Mouse (Mus musculus) limb, embryonic 13.5 days (tissue): ENCODE measurements around the gene Rpl10a. TPM values are rescaled to one million over a fixed set of nuclear protein-coding genes. Genes with fewer than 3 reads are reported as not detected.
"Not testable (repeated sequence)": the region's sequence is repeated elsewhere in the genome, so short reads cannot be mapped to it uniquely, and the experiment has no call there.

Experiments
- ATAC-seq: fragments of 200-750 bp; cut with Nextera tagmentation; 2 replicates; pipeline ENCODE4 v1.8.0; 2017; ENCODE audit warnings: low read depth, moderate number of reproducible peaks, moderate TSS enrichment; ENCODE audit not compliant: low FRiP score
- H3K27ac ChIP-seq: fragments of 300-500 bp; sonication (generic); 2 replicates; pipeline ENCODE4 v1.5.1; 2015; ENCODE audit warnings: inconsistent platforms, mild to moderate bottlenecking, moderate library complexity
- H3K27me3 ChIP-seq: fragments of 300-500 bp; sonication (generic); 2 replicates; pipeline ENCODE4 v1.6.1; 2015; ENCODE audit warnings: mild to moderate bottlenecking, inconsistent platforms
- H3K36me3 ChIP-seq: fragments of 300-500 bp; sonication (generic); 2 replicates; pipeline ENCODE4 v1.6.1; 2015; ENCODE audit warnings: inconsistent platforms, mild to moderate bottlenecking, moderate library complexity
- H3K4me1 ChIP-seq: fragments of 300-500 bp; sonication (generic); 2 replicates; pipeline ENCODE4 v1.6.1; 2015; ENCODE audit warnings: inconsistent platforms
- H3K4me2 ChIP-seq: fragments of 300-500 bp; sonication (generic); replicated peaks from 2 replicates; pipeline ENCODE4 v1.6.1; 2015; ENCODE audit warnings: inconsistent platforms, mild to moderate bottlenecking, moderate library complexity
- H3K4me3 ChIP-seq: fragments of 300-500 bp; sonication (generic); 2 replicates; pipeline ENCODE4 v1.5.1; 2015; ENCODE audit warnings: moderate library complexity, mild to moderate bottlenecking, inconsistent platforms
- H3K9ac ChIP-seq: fragments of 300-500 bp; sonication (generic); 2 replicates; pipeline ENCODE4 v1.6.1; 2015; ENCODE audit warnings: mild to moderate bottlenecking, inconsistent platforms
- H3K9me3 ChIP-seq: fragments of 300-500 bp; sonication (generic); 2 replicates; pipeline ENCODE4 v1.6.1; 2016; ENCODE audit warnings: inconsistent platforms
- WGBS: fragments of 180-500 bp; shearing (Covaris S2); methylation state at CpG from one replicate; pipeline ENCODE4 v1.1.7; 2015; 5-methylcytosine and 5-hydroxymethylcytosine counted together
- polyA plus RNA-seq: library from polyadenylated mRNA; unstranded; fragments of >200 nt; fragmentation: Nextera tagmentation; extraction: Ambion mirVana; gene quantifications from 2 replicates; pipeline ENCODE4 v1.2.1, GENCODE M21; 2015

Gene Rpl10a
- polyA plus RNA-seq, 1 experiment from 2014 or later, result 580 TPM

DNA sequence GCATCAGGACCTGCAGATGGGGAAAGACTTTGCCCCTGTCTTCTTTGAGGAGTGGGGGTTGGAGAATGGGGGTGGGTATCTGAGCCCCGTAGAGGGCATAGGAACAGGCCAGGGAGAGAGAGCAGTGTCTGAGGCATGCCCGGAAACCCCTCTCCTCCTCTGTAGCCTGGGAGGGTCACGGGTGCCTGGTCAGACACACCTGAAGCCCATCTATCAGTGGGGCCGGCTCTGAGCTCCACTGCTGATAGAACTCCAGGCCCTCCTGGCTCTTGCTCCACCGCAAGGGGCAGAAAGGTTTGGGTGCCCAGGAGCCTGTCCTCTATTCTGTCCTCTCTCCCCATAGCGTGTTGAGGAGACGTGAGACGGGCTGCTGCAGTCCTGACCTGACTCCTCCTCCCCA, 2.5 kb upstream of the Rpl10a start:
- peaks cover 8% of the 10 kb centered on the region; the same call in 1 of the 2 replicates for H3K9me3 ChIP-seq
- H3K9ac ChIP-seq, result no peak overlapping the region; the same call in 1 of the 2 replicates
- WGBS, result 92% methylated on average over 8 of the region's 8 CpGs
- ATAC-seq, result no peak
- H3K36me3 ChIP-seq, result peaks cover 62% of the 10 kb centered on the region
- no peaks in the 10 kb centered on the region for H3K27me3 ChIP-seq
- H3K4me1 ChIP-seq, result peaks cover 16% of the 10 kb centered on the region
- H3K4me3 ChIP-seq, result no peak overlapping the region
- no peak overlapping the region for H3K4me2 ChIP-seq
- no peak overlapping the region for H3K27ac ChIP-seq

DNA sequence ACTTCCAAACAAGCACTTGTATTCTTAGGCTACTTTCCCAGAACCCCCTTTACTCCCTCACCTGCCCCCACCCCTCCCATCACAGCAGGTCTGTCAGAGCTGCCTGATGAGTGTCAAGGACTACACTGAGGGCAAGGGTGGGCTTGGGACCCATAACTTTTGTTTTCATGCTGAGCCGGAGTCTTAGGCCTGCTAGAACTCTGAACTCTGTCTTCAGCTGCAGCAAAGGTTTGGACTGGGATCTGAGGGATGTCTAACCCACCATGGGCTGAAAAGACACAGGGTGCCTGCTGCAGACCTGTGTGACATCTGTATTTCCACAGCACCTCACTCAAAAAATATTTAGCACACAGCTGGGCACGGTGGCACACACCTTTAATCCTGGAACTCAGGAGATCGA, 1.3 kb upstream of the Rpl10a start:
- peaks cover 26% of the 10 kb centered on the region for H3K4me1 ChIP-seq
- H3K27ac ChIP-seq, result no peak overlapping the region; the same call in 1 of the 2 replicates
- peaks cover 8% of the 10 kb centered on the region; the same call in 1 of the 2 replicates for H3K9me3 ChIP-seq
- H3K9ac ChIP-seq, result 0 out of 2 replicates have a peak overlapping the region, but pooled peaks have one; percentile 70
- no peak overlapping the region for H3K4me3 ChIP-seq
- H3K36me3 ChIP-seq, result peaks cover 62% of the 10 kb centered on the region
- no peak overlapping the region for H3K4me2 ChIP-seq
- no peaks in the 10 kb centered on the region for H3K27me3 ChIP-seq
- no peak for ATAC-seq
- WGBS, result 61% methylated on average over 3 of the region's 3 CpGs

DNA sequence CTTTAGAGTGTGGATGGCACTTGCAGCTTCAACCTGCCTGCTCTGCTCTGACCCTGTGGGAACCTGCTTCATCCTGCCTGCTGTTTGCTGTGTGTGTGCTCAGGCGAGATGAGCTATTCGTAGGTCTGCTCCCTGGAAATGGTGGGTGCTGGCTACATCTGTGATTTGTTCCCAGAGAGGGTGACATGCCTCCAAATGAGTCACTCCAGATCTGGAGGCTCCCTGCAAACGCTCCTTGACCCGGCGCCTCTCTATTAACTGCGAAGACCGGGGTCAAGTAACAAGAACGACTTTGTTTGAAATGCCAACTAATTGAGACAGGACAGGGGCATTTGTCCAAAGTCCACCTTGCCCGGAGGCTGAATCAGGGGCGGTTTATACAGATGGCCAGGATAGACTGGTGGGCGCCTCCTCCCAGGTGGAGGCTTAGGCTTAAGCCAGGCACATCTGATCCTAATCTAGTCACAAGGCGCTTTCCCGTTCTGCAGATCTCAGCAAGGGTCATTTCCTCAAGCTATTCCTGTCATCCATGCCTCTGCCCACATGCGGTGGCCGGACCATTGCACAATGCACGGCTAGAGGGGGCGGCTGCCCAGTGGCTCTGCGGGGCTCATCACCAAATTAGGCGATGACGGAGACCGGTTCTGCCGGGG, 472 bp upstream of the Rpl10a start:
- Histone ChIP-seq H3K4me3 (peak overlapping the region; percentile 97), H3K27ac (peak overlapping the region; percentile 95), H3K9me3 (peaks cover 8% of the 10 kb centered on the region; the same call in 1 of the 2 replicates), H3K4me2 (peak overlapping the region; percentile 94), H3K4me1 (peaks cover 35% of the 10 kb centered on the region), H3K36me3 (peaks cover 62% of the 10 kb centered on the region), H3K27me3 (no peaks in the 10 kb centered on the region), H3K9ac (peak overlapping the region; percentile 70)
- ATAC-seq, result no peak; the same call in 1 of the 2 replicates
- 2% methylated on average over 22 of the region's 22 CpGs for WGBS

DNA sequence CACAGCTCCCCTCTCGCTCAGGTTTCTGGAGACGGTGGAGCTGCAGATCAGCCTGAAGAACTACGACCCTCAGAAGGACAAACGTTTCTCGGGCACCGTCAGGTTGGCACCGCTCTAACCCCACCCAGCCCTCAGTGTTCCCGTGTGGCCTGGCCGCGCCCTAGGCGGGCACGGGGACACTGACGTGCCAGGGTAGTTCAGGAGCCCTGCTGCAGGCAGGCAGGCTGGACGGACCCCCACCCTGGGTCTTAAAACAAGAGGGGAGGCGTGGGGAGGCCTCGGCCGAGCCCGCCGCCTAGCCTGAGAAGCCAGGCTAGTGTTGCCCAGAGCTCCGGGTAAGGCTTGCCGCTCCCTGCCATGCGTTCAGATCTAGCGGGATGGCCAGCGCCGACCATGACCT, 675 bp downstream of the Rpl10a start:
- Histone ChIP-seq H3K4me1 (peaks cover 46% of the 10 kb centered on the region), H3K36me3 (peaks cover 69% of the 10 kb centered on the region), H3K27ac (peak overlapping the region; percentile 95), H3K4me3 (peak overlapping the region; percentile 97), H3K27me3 (no peaks in the 10 kb centered on the region), H3K4me2 (peak overlapping the region; percentile 94), H3K9ac (peak overlapping the region; percentile 100), H3K9me3 (peaks cover 8% of the 10 kb centered on the region; the same call in 1 of the 2 replicates)
- 0 out of 2 replicates have a peak, but pooled peaks have one; percentile 0 for ATAC-seq
- WGBS, result under 1% methylated on average over 25 of the region's 25 CpGs

DNA sequence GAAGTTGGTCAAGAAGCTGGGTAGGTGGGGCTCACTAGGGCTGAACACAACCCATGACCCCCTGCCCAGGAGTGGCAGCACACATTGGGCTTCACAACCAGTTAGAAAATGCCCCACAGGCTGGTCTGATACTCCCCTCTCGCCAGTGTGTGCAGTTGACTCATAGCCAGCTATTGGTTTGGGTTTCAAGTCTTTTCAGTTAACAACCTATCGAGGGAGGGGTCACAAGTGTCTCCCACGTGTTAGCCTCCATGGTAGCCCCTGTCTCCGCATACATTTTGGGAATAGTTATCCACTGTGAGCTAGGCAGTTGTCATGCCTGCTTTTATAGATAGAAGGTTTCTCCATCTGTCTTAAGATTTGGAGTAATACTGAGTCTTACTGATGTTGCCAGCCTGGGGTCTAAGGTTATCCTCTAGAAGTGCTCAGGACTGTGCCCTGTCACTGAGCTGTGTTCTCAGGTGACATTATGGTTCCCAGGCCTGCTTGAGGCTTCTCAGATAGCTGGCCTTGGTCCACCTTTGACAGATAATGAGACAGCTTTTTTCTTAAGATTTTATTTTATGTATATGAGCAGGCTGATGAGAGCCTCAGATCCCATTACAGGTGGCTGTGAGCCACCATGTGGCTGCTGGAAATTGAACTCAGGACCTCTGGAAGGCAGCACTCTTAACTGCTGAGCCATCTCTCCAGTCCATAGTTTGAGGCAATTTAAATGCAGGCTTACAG, 1.4 kb downstream of the Rpl10a start:
- Histone ChIP-seq H3K9me3 (0 out of 2 replicates have a peak, but pooled peaks cover under 1% of the 10 kb centered on the region), H3K27ac (peak overlapping the region; percentile 95), H3K4me2 (peak overlapping the region; percentile 94), H3K9ac (peak overlapping the region; percentile 100), H3K27me3 (no peaks in the 10 kb centered on the region), H3K4me3 (peak overlapping the region; percentile 97), H3K4me1 (peaks cover 47% of the 10 kb centered on the region), H3K36me3 (peaks cover 69% of the 10 kb centered on the region)
- 4% methylated on average over 4 of the region's 4 CpGs for WGBS
- ATAC-seq, result no peak

DNA sequence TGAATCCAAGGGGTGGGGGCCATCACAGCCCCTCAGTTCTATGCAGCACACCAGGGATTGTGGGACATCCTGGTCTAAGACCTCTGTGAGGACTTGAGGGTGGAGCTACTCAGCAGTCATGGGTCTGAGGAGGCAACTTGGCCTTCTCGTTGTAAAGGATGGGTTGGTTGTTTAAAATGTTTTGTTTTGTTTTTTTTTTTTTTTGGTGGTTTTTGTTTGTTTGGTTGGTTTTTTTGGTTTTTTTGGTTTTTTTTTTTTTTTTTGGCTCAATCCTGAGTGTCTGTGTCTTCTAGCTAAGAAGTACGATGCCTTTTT, 1.9 kb downstream of the Rpl10a start:
- Histone ChIP-seq H3K9me3 (no peaks in the 10 kb centered on the region), H3K9ac (peak overlapping the region; percentile 100), H3K4me1 (peaks cover 47% of the 10 kb centered on the region), H3K27ac (peak overlapping the region; percentile 95; the same call in 1 of the 2 replicates), H3K27me3 (no peaks in the 10 kb centered on the region), H3K4me2 (peak overlapping the region; percentile 94), H3K36me3 (peaks cover 68% of the 10 kb centered on the region), H3K4me3 (peak overlapping the region; percentile 97)
- WGBS, result 48% methylated on average over 2 of the region's 2 CpGs
- ATAC-seq, result no peak

DNA sequence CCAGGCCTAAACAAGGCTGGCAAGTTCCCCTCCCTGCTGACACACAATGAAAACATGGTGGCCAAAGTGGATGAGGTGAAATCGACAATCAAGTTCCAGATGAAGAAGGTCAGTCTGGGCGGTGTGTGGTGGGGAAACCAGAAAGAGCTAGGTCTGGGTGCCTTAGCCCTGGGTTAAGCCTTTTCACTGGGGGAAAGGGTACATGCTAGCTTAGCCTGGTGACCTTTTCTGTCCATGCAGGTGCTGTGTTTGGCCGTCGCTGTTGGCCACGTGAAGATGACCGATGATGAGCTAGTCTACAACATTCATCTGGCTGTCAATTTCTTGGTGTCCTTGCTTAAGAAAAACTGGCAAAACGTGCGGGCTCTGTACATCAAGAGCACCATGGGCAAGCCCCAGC, 2.3 kb downstream of the Rpl10a start:
- H3K4me3 ChIP-seq, H3K9ac ChIP-seq, ATAC-seq, H3K9me3 ChIP-seq, H3K27me3 ChIP-seq, H3K27ac ChIP-seq: not testable (repeated sequence)
- WGBS, result 58% methylated on average over 8 of the region's 8 CpGs
- peaks cover 47% of the 10 kb centered on the region for H3K4me1 ChIP-seq
- peaks cover 68% of the 10 kb centered on the region for H3K36me3 ChIP-seq
- H3K4me2 ChIP-seq, result peak overlapping the region; percentile 94; the same call in 1 of the 2 replicates

DNA sequence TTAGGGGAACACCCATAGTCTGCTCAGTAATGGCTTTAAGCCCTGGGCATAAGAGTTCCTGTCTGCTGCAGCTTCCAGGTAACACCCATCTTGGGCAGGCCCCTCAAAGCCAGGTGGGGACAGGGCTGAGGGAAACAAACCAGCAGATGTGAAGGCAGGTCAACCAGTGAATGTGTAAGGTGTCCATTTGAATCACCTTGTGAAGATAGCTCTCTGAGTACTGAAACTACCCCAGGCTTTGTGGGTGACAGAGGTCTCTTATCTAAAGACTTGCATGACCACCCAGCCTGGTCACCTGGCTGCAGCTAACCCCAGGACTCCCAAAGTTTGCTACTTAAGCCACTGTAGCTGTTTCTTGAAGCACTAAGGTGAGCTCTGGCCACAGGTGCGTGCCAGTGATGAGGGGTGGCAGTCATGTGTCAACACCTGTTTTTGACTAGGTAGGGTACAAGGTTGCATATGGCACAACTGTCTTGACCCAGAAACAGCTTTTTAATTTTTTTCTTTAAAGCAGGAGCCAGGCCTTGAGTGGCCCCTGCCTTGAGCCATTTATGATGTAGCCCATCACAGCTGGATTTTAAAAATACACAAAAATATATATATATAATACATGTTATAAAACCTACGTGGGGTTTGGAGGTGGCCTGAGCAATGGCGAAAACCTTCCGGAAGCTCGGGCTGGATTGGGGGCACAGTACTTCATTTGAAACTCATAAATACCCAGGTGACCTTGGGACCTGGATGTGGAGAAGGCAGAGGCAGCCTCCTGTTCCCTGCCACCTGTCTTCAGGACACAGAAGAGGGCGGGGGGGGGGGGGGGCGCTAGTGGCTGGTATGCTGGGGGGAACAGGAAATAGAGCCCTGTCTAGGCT, 3.2 kb downstream of the Rpl10a start:
- H3K9me3 ChIP-seq, result no peaks in the 10 kb centered on the region
- no peak overlapping the region for H3K9ac ChIP-seq
- H3K27me3 ChIP-seq, result no peaks in the 10 kb centered on the region
- WGBS, result 20% methylated on average over 7 of the region's 7 CpGs
- ATAC-seq, result no peak
- peak overlapping the region; percentile 72; the same call in 1 of the 2 replicates for H3K27ac ChIP-seq
- H3K4me3 ChIP-seq, result no peak overlapping the region
- H3K4me2 ChIP-seq, result 0 out of 2 replicates have a peak overlapping the region, but pooled peaks have one; percentile 94
- peaks cover 47% of the 10 kb centered on the region for H3K4me1 ChIP-seq
- peaks cover 70% of the 10 kb centered on the region for H3K36me3 ChIP-seq

DNA sequence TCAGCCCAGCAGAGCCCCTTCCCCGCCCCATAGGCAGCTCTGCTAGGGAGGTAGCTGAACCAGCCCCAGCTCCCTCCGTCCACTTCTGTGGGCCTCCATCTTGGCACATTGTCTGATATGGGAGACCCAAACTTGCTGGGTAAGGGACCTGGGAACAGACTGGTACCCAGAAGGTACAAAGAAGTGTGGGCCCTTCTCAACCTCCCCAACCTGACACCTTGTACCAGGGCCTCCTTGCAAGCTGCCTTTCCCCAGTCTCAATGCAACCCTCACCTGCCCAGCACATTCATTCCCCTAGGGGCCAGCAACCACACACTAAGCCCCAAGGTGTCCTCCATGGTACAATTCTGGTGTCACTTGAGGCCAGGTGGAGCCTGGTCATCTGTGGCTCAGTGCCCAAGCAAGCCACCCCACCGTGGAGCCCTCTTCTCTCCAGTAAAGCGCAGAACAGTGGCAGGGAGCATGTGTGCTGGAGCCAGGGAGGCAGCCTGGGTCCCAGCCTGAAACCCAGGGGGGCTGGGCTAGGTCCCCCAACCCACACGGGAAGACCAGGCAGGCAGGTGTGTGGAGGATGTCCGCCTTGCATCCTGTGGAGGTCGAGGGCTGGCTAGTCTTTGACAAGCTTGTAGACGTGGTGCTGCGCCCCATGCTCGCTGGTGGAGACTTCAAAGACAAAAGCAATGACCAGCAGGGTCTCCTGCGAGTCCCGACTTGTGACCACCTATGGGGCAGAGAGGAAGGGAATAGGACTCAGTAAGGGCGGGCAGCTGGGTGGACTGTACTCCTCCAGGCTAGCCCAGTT, 4.0 kb downstream of the Rpl10a start:
- H3K9ac ChIP-seq, result 0 out of 2 replicates have a peak overlapping the region, but pooled peaks have one; percentile 35
- H3K9me3 ChIP-seq, result no peaks in the 10 kb centered on the region
- peaks cover 47% of the 10 kb centered on the region for H3K4me1 ChIP-seq
- H3K4me2 ChIP-seq, result no peak overlapping the region
- ATAC-seq, result no peak
- H3K4me3 ChIP-seq, result no peak overlapping the region
- 40% methylated on average over 13 of the region's 13 CpGs for WGBS
- H3K27ac ChIP-seq, result peak overlapping the region; percentile 72; the same call in 1 of the 2 replicates
- H3K36me3 ChIP-seq, result peaks cover 76% of the 10 kb centered on the region
- no peaks in the 10 kb centered on the region for H3K27me3 ChIP-seq

DNA sequence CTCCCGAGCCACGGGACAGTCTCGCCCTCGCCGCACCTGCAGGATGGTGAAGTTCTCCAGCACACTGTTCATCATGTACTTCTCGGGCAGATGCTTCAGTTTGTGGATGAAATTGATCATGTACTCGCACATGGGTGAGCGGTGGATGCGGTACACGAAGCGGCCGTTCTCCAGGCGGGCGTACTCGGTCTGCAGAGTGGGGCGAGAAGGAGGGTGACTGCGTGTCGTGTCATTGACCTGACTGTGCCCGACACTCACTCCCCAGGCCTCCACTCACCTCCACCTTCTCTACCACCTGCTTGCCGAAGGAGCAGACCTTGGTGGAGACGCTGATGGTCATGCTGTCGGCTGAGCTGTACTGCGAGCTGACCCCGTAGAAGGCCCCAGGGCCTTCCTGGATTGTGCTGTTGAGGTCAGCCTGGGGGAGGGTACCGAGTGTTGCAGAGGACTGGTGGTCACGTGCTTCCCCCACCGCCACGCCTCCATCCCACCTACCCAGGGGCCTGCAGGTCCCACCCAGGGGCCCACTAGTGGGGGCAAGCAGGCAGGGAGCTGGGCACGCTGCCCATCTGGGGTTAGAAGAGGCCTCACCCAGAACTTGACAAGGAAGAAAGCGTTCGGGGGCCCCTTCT, 4.8 kb downstream of the Rpl10a start:
- ATAC-seq, result no peak
- Histone ChIP-seq H3K27ac (peak overlapping the region; percentile 72; the same call in 1 of the 2 replicates), H3K4me3 (no peak overlapping the region), H3K4me1 (peaks cover 41% of the 10 kb centered on the region), H3K4me2 (peak overlapping the region; percentile 21), H3K36me3 (peaks cover 83% of the 10 kb centered on the region), H3K27me3 (no peaks in the 10 kb centered on the region), H3K9ac (peak overlapping the region; percentile 54), H3K9me3 (no peaks in the 10 kb centered on the region)
- 52% methylated on average over 31 of the region's 31 CpGs for WGBS

DNA sequence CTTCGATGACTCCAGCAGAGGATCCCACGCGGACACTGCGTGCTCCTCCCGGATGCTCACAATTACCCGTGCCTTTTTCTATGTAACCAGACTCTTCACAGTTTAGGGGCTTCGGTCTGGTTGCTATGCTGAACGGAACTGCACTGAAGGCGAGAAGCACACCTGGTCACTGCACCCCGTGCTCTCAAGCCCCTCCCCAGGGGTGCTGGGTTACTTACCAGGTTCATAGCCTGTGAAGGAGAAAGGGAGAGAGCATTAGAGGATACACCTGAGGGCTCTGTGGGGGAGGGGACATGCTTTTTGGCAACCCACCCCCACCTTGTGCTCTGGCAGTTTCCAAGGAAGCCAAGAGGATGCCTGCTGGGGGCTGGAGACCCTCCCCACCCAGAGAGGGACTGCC, 7.0 kb downstream of the Rpl10a start:
- Histone ChIP-seq H3K9ac (no peak overlapping the region; the same call in 1 of the 2 replicates), H3K36me3 (peaks cover 93% of the 10 kb centered on the region), H3K4me2 (no peak overlapping the region), H3K9me3 (no peaks in the 10 kb centered on the region), H3K4me3 (no peak overlapping the region), H3K4me1 (peaks cover 31% of the 10 kb centered on the region), H3K27ac (no peak overlapping the region), H3K27me3 (no peaks in the 10 kb centered on the region)
- WGBS, result 72% methylated on average over 10 of the region's 10 CpGs
- no peak for ATAC-seq
